Mouse (Mus musculus) induced T-regulatory cell, adult 2 months (primary cell): ENCODE measurements at regions not wholly inside any gene's neighbourhood (a gene's known extent, or its start where the extent isn't known, plus 50 kb on each side); places are given as distances from the start of the nearest gene placed in this dataset.
"Not testable (repeated sequence)": the region's sequence is repeated elsewhere in the genome, so short reads cannot be mapped to it uniquely, and the experiment has no call there.

Source experiments
- DNase-seq: peaks from one replicate; pipeline ENCODE4 v3.0.0-alpha.2; 2012; ENCODE audit warnings: low read depth

GRCm38 (mm10) chr6:37618990-37619389 lies 89.0 kb downstream of the Akr1d1 start:
- no peak for DNase-seq

- DNase-seq = no peak
These were observed 91.5 kb downstream of the Akr1d1 start for GRCm38 (mm10) chr6:37621364-37622029.

GRCm38 (mm10) chr6:37622273-37622672 lies 92.3 kb downstream of the Akr1d1 start:
- DNase-seq = no peak

- no peak for DNase-seq
These were observed 97.2 kb downstream of the Akr1d1 start for GRCm38 (mm10) chr6:37627206-37627605.

- DNase-seq = peak; percentile 28
These were observed 104.0 kb downstream of the Akr1d1 start for GRCm38 (mm10) chr6:37633948-37634347.

- no peak for DNase-seq
These were observed 112.1 kb downstream of the Akr1d1 start for GRCm38 (mm10) chr6:37642066-37642465.

GRCm38 (mm10) chr6:37642701-37643121 lies 112.7 kb downstream of the Akr1d1 start:
- DNase-seq = no peak

- no peak for DNase-seq
These were observed 113.2 kb downstream of the Akr1d1 start for GRCm38 (mm10) chr6:37643176-37643575.

GRCm38 (mm10) chr6:37643718-37644117 lies 113.7 kb downstream of the Akr1d1 start:
- DNase-seq = no peak

- DNase-seq = no peak
These were observed 115.6 kb downstream of the Akr1d1 start for GRCm38 (mm10) chr6:37645551-37645950.

GRCm38 (mm10) chr6:37657300-37657699 lies 127.3 kb downstream of the Akr1d1 start:
- DNase-seq = not testable (repeated sequence)

GRCm38 (mm10) chr6:37658021-37658650 lies 128.2 kb downstream of the Akr1d1 start:
- no peak for DNase-seq

GRCm38 (mm10) chr6:37662747-37663146 lies 132.8 kb downstream of the Akr1d1 start:
- DNase-seq = no peak

GRCm38 (mm10) chr6:37665576-37665975 lies 135.6 kb downstream of the Akr1d1 start:
- no peak for DNase-seq

- DNase-seq = no peak
These were observed 139.4 kb downstream of the Akr1d1 start for GRCm38 (mm10) chr6:37669407-37669806.

GRCm38 (mm10) chr6:37670701-37671100 lies 140.7 kb downstream of the Akr1d1 start:
- DNase-seq = no peak

GRCm38 (mm10) chr6:37679871-37680270 lies 149.9 kb downstream of the Akr1d1 start:
- DNase-seq = no peak

- DNase-seq = not testable (repeated sequence)
These were observed 151.4 kb downstream of the Akr1d1 start for GRCm38 (mm10) chr6:37681331-37681730.

GRCm38 (mm10) chr6:37686094-37686493 lies 156.1 kb downstream of the Akr1d1 start:
- DNase-seq = no peak

- DNase-seq = no peak
These were observed 159.1 kb downstream of the Akr1d1 start for GRCm38 (mm10) chr6:37688866-37689617.

GRCm38 (mm10) chr6:37689696-37690095 lies 159.7 kb downstream of the Akr1d1 start:
- DNase-seq = no peak

- no peak for DNase-seq
These were observed 162.1 kb downstream of the Akr1d1 start for GRCm38 (mm10) chr6:37691976-37692644.
